Mouse (Mus musculus) cerebellum, postnatal 25 days (tissue): ENCODE measurements at regions not wholly inside any gene's neighbourhood (a gene's known extent, or its start where the extent isn't known, plus 50 kb on each side); places are given as distances from the start of the nearest gene placed in this dataset.
"Not testable (repeated sequence)": the region's sequence is repeated elsewhere in the genome, so short reads cannot be mapped to it uniquely, and the experiment has no call there.

Experiments used
- DNase-seq, 2 experiments: peaks; one replicate each; pipeline ENCODE4 v3.0.0; 2021; ENCODE audit warnings: mixed read lengths in 2 of 2

DNA sequence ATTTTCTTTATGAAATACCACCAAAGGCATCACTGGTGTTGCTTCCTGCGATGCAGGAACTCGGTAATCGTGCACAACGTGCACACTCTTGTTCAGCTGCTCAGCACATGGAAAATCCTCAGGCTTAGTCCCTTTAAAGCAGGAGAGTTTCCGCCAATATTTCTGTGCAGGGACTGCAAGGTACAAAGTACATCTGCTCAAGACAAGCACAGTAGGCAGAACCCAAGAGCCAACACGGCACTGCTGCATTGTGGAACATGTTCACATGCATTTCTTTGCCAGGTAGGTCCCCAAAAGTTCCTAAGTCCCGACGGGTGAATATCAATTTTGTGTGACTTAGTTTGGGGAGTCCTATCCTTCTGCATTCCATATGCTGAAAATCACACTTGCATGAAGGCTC is 808.0 kb upstream of the Pou3f3 start:
- no peak for DNase-seq

DNA sequence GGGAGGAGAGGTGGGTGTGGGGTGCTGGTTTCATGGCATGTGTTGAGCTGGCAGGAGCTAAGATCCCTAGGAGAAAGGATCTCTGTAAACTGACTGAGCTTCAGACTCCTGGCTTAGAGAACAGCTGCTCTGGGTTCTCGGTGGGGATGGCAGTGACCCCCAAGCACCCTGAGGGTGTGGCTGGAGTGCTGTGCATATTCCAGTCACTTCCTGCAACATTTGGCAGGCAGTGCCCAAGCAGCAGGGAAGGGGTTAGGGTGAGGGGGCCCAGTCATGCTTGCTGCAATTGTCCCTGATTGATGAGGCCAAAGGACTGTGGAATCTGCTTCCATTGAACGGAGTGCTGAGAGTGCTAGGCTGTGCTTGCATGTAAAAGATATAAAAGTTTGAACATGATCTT is 807.4 kb upstream of the Pou3f3 start:
- no peak for DNase-seq

DNA sequence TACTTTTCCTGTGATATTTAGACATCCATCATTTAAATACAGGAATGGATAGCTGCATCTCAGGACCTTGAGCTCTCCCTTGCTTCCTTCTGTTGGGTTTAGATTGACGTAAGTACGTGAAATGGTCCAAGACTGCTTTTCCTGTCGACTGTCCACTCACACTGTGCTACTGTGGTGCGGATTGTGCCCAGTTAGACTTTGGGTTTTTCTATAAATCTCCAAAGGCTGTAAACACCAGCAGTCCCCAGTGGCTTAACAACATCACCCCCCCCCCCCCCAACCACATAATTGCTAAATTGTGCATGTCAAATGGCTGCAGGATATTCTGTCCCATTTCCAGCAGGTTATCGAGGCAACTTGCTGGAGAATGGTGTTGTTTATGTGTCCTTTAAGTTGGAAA is 806.6 kb upstream of the Pou3f3 start:
- DNase-seq, result no peak

DNA sequence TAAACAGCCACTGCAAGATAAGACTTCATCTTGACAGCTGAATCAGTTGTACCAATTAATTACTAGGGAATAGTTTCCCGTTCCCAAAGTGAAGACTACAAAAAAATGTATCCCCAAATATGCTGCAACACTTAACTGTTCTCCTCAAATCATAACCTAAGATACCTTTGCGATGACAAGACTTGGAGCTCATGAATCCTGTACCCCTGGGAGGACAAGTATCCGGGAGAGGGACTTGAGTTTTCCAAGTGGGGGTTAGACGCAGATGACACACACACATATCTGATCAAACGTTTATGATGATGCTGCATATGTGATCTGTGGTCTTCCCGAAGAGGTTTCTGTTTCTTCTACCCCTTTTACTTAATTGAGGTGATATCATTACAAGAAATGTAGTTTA is 805.6 kb upstream of the Pou3f3 start:
- no peak for DNase-seq

DNA sequence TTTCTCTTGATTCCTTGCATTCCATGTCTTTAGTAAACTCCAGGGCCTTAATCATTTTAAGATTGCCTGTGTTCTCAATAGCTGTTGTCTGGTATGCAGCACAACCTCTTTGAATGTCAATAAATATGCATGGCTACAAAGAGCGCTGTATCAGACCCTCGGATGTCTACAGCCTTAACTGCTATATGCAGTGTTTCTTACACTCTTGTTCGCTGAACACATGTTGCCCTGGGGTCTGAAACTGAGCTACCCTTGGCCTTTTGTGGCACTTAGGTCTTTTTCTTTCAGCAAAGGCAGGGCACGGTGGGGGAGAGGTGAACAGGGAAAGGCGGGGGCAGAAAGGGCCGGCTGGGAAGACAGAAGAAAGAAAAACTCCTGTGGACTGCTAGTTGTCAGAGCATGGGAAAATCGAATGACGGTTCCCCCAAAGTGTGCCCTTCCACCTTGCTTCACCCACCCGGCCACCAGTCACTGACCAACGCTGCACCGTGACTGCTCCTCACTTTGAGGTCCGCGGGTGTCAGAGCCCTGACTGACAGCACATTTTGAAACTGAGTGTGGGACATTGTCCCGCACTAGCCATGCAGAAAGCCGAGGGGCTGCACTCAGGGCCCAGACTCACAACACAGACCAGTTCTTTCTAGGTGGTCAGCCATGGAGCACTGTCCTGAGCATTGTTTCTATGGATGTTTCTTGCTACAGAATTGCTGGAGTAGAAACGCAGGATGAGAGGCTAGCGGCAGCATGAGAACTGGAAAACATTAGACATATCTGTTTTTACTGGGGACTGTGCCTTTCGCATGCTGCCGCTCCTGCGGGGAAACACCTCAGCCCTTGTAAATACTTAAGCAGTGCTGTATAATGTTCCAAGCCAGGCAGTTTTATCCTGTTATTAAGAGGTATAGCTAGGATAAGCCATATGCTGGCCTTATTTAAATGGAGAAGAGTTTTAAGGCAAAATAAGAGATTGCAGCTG is 804.6 kb upstream of the Pou3f3 start:
- DNase-seq, result no peak

DNA sequence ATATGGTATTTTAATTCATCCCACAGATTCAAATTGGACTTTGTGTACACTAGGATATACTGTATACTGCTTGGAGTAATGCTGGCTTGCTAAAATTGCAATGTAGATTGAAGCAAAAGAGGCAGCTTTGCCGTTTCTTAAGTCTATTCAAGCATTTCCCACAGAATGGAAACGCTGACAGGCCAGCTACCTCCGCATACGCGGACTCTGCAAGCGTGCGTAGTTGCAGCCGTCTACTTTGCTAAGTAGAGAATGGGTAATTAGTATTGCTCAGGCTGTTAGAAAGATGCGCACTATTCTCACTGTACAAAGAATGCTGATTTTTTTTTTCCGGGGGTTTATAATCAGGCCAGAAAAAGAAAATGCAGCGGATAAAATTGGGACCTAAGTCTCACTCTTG is 803.8 kb upstream of the Pou3f3 start:
- no peak for DNase-seq

DNA sequence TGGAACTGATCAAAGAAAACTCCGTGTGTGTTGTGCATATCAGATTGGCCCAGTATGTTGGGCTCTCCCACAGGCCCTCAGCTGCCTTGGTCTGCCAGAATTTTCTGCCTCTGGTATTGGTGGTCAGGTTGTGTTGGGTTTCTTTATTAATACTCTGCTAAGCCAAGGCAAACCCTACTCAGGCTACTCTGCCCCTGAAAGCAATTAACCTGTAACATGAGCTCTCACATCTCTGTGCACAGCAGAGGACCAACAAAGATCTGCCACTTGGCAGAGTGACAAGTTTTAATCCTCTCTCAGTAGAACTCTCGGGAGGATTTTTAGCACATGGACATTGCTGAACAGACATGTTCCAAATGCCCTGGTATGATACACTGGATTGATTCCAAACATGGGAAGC is 803.2 kb upstream of the Pou3f3 start:
- DNase-seq, result no peak

DNA sequence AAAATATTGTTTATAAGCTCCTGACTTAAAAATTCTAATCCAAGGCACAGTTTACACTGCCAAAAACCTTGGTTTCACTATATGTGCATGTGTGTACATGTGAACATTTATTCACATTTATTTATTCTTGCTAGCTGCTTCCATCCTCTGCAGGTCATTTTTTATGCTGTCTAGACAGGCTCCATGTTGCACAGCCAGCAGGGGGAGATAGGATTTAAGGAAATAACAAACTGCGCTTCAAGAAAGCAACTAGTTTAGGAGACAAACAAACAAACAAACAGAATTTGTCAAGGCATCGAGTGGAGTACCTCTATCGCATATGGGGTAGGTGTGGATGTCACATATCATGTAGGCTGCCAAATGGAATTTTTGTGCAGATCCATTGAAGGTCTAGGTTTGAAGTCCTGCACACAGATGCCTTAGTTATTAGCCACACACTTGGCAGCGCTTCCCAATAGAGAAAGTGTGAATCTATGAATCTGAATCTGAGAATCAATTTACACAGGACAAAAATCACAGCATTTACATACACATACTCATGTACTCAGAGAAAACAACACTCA is 797.7 kb upstream of the Pou3f3 start:
- DNase-seq, result peak in 1 of 2 experiments; percentile 10

DNA sequence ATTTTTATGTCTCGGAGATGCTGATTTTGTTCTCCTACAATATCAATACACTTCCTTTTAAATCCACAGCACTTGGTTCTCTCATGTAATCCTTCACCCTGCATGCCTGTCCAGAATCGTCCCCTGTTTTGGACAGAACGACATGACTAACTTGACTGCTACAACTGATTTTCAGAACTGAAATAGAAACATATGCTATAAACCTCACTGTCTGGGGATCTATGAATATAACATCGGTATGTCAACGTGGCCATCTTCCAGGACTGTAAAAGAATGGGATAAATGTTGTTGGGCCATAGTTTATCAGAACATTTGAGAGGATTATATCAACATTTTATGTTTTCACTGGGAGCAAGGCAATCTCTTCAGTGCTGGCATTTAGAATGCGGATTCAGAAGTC is 795.2 kb upstream of the Pou3f3 start:
- no peak for DNase-seq

DNA sequence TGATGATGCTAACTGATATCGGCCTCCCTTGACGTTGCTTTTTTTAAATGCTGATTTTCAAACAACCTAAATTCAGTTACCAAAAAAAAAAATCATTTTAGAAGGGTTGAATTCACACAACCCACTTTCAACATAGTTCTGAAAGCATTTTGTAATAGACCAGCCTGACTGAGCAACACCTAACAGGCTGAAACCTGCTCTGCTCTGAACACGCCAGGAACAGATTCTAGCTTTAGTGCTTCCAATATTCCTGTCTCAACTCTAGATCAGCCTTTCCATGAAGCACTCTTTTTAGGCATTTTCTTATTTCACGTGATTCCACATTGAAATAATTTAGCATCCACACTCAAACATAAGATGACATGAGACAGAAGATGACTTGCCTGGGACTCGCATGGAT is 789.6 kb upstream of the Pou3f3 start:
- no peak for DNase-seq

DNA sequence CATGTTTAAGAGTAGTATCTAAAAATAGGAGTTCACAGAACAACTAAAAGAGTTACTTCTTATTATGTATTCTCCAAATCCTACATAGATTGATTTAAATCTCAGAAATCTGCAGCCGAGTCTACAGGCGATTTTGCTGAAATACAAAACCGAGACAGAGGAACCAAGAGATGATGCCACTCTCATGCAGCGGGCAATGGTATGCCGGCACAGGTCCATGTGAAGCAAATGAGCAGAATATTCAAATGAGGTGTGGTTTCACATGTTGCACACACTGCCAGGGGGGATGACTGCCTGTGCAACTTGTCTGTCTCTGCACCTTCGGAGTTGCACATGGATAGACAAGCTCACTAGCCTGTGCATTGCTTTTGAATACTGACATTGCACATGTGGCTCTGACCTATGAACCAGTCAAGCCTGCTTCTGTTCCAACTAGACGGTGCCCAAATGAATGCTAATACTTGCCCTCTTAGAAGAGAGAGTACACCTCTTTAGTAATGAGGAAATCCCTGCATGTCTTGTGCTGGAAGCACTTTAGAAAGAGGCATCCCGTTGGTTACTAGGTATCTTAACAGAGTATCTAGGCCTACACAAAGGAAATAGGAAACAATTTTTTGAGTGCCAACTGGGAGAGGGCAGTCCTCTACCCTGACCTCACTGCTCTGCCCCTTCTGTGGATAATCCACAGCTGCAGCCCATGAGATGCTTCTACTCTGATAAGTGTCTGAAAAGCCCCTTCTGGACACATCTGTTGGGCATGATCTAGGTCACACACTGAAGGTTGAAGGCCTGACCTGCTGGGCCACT is 787.4 kb upstream of the Pou3f3 start:
- DNase-seq, result no peak

DNA sequence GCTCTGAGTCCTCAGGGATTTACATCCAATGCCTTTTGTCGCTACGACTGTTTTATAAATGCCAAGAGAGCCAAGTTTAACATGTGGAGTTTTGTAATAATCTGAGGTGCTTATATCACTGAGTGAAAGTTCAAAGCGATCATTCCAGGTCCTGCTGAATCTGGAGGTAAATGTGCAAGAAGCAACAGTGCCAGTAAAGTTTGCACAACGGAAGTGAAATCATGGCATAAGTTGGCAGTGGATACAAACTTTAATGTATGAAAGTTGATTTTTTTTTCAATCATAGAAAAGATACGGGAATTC is 786.8 kb upstream of the Pou3f3 start:
- DNase-seq, result no peak

DNA sequence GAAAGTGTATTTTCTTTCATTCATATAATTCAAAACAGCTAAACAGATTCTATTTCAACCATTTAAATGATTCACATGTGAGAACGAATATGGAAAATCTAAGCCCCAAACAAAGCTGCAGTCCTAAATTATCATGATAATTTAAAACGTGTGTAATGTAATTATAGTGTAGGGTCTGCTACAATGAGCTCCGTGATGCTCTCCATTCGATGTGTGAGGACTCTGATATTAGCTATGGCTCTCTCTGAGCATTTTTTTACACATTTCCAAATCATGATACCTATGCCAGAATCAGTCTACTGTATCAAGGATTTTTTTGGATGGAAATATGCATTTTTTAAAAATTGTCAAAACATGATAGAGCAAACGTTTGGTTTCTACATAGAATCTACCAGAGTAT is 785.8 kb upstream of the Pou3f3 start:
- DNase-seq, result no peak

DNA sequence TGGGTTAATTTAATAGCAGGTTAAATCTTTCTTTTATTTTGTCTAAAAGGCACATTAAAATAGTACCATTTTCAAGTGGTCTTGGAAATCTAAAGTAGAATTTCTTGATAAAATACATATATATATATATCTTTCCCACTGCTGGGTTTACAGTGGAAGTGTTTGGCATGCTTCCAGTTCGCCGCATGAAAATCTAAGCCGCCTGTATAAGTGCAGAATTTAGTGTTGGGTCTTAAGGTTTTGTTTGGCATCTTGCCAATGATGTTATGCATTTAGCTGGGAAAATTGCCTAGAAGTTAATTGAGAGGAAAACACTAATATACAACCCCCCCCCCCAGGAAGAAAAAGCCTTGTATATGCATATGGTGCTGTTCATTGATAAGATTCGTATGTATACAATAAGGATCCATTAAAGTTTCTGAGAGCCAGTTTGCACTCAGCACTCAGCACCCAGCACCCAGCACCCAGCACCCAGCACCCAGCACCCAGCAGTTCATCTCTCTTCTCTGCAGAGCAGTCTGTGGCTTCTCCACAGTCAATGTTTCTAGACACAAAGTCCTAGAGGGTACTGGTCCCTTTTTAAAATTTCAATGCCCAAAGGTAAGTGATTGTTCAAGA is 778.7 kb upstream of the Pou3f3 start:
- peak in 1 of 2 experiments; percentile 8 for DNase-seq

DNA sequence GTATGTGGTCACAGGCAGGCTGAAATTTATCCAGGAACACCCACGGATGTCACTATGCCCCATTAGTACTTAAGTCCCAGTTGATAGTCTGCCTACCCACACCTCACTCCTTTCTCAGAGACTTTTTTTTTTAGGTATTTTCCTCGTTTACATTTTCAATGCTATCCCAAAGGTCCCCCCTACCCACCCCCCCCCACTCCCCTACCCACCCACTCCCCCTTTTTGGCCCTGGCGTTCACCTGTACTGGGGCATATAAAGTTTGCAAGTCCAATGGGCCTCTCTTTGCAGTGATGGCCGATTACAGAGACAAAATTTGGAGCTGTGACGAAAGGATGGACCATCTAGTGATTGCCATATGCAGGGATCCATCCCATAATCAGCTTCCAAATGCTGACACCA is 777.8 kb upstream of the Pou3f3 start:
- DNase-seq, result not testable (repeated sequence)

DNA sequence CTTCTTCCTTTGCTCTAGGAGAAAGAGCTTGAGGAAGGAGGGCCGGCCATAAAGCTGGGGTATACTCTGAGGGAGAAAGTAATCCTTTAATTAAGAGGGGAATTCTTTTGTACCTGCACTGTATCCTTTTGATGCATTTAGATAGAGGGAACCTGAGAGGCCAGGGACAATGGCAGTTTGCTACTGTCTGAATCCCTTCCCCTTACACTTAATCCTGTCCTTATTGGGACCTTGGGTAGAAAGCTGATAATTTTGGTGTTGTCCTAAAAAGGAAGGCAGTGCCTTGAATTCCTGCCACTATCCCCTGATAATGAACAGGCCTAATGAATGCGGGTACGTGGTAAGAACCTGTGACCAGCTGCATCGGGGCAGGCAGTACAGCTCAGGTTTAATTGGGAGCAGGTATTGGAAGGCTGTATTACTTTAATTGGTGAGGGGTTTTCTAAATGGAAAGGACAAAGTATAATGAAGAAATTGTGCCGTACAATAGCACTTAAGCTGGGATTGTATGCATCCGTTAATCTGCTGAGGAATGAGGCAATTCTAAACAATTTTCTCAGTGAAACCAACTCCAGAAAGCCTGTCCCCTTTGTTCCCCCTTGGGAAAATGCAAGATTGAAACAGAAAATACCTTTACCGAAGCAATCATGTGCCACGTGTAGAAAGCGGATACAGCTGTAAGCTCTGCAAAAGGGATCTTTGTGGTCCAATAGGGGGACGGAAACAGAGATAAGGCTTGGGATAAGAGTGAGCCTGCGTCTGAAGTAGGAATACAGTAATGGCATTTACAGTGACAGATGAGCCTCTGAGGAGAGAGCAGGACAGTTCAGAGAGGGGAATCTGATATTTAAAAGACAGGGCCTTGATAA is 776.9 kb upstream of the Pou3f3 start:
- no peak for DNase-seq

DNA sequence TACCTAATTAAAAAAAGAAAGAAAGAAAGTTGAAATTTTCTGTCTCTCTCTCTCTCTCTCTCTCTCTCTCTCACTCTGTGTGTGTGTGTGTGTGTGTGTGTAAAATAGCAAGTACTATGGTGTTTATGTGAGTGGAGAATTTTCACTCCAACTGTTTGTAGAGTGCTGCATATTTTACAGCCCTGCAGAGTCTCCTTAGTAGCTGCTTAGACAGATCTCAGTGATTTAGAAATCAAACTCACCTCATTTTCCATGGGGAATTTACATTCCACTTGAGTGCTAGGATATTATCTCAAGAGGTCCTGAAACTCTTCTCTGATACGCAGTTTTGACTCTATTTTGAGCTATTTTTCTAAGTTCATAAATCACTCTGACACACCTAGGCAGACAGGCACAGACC is 761.8 kb upstream of the Pou3f3 start:
- DNase-seq, result no peak

DNA sequence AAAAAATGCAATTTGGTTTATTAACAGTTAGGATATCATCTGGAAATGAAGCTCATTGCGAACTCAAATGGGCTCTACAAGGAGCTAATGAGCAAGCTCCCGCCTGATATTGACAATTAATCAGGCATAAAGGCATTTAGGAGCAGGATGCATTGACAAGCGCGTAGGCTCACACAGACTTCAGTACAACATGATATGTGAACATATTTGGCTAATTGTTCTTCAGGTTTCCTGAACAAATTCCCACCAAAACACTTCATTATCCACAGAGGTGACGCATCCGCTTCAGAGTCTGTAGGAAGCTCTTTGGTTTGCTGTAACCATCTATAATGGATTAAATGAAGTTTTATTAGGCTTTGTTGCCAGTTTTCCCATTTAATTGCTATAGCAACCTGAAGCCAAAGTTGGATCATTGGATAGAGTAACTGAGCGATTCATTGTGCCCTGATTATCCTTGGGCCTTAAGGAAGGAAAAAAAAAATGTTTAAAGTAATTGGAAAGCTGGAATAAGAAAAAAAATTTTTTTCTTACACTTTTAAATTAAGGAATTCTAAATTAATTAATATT is 759.6 kb upstream of the Pou3f3 start:
- DNase-seq, result no peak

DNA sequence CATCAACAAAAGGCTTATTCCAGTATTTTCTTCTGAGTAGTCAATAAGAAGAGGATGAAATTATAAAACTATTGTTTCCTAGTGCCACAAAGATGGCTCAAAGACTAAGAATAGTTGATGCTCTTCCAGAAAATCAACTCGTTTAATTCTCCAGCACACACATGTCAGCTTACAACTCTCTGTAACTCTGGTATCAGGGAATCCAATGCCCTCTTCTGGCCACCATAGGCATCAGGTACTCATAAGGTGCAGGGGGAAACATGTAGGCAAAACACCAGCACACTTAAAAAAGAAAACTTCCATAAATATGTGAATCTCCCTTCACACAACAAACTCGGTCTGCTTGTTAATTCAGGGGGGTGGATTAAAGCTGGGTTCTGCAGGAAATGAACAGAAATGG is 734.6 kb upstream of the Pou3f3 start:
- DNase-seq, result no peak

DNA sequence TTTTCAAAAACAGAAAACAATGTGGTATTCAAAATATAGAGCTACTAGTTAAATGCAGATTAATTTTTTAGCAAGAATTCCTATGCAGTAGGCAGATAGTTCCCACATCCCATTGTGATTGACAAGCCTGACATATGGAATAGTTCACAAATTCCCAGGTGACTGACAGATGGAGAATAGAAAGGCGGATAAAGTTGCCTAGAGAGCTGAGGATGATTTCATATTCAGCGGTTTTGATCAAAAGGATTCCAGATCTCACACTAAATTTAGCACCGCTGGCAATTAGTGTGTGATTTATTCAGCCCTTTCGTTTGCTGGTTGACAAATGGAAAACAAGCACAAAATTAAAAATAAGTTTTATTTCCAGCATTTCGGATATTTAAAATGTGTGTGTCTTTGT is 714.0 kb upstream of the Pou3f3 start:
- no peak for DNase-seq

DNA sequence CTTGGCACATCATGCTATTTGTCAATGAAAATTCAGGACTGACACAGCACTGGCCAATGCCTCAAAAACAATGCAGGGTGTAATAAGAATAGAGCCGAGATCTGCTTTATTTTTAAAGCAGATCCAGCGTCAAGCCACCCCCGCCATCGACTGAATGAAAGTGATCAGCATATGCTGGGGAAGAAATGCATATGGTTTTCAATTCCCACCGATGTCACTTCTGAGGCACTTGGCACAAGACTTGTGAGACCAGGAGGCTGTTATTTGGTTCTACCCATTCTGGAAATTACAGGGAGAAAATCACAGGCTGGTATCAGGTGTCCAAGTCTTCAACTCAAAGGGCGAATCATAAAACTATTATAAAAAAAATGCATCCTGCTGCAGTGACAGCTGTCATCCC is 689.3 kb upstream of the Pou3f3 start:
- DNase-seq, result no peak

DNA sequence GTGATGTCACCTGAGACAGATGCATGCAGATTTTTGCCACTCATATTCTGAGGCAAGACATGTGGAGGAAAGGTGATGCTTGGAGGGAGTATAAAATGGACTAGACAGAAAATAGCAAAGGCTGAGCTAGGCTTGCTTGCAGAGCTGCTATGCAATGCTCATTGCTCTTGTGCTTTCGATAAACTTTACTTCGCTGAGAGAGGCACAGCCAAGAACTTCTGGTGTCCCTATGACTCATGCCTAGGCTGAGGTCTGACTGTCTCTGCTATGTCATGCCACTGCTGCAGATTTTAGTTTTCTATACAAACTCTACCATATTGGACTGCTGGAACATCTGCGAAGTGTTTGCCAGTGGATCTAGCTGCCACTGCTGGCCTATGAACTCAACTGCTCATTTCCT is 687.5 kb upstream of the Pou3f3 start:
- DNase-seq, result no peak
